Mouse (Mus musculus) left cerebral cortex, adult 18-20 months (tissue): ENCODE data around the gene Sptbn4. TPM values are rescaled to one million over a fixed set of nuclear protein-coding genes. Genes with fewer than 3 reads are reported as not detected.

Experiments
- total RNA-seq, 2 experiments: library from RNA; stranded (reverse); gene quantifications; 2 replicates each; pipeline ENCODE4 v1.2.3; 2021

Sptbn4 gene
- total RNA-seq, 2 experiments from 2014 or later, result 139 to 142 TPM

Other genes starting within 250 kb of the Sptbn4 start
- gene Itpkc, start 219.0 kb downstream of the Sptbn4 start, total RNA-seq, result 10 to 100 TPM; 11.3 to 11.7 TPM
- 10 to 100 TPM; 33.6 to 39.6 TPM for gene Coq8b, start 214.7 kb downstream of the Sptbn4 start, total RNA-seq
- gene Numbl, start 189.3 kb downstream of the Sptbn4 start, total RNA-seq, result 100 to 1,000 TPM; 108 to 128 TPM
- 10 to 100 TPM; 42.2 to 46.6 TPM for gene Ltbp4, start 110.0 kb downstream of the Sptbn4 start, total RNA-seq
- 10 to 100 TPM; 27.9 to 33.2 TPM for gene Shkbp1, start 91.7 kb downstream of the Sptbn4 start, total RNA-seq
- not detected for gene Gm20479, start 90.3 kb downstream of the Sptbn4 start, total RNA-seq
- gene Blvrb, start 292 bp upstream of the Sptbn4 start, total RNA-seq, result 10 to 100 TPM; 20.8 to 21.3 TPM
- gene Sertad3, start 26.1 kb upstream of the Sptbn4 start, total RNA-seq, result 1 to 10 TPM; 3.5 to 3.9 TPM
- 10 to 100 TPM; 15.3 to 26.9 TPM for gene Sertad1, start 39.2 kb upstream of the Sptbn4 start, total RNA-seq
- gene Prx, start 51.6 kb upstream of the Sptbn4 start, total RNA-seq, result under 1 TPM; 0.23 to 0.33 TPM
- under 1 TPM in 1 of 2 experiments, not detected in 1; 0.14 TPM for gene Hipk4, start 75.6 kb upstream of the Sptbn4 start, total RNA-seq
- 100 to 1,000 TPM; 750 TPM for gene Pld3, start 105.5 kb upstream of the Sptbn4 start, total RNA-seq
- 10 to 100 TPM; 30.5 to 33.0 TPM for gene 2310022A10Rik, start 105.5 kb upstream of the Sptbn4 start, total RNA-seq
- 100 to 1,000 TPM; 103 to 113 TPM for gene Akt2, start 143.9 kb upstream of the Sptbn4 start, total RNA-seq
- gene Ttc9b, start 206.2 kb upstream of the Sptbn4 start, total RNA-seq, result 10 to 100 TPM; 88.9 to 93.4 TPM
- 100 to 1,000 TPM; 192 to 197 TPM for gene Map3k10, start 226.9 kb upstream of the Sptbn4 start, total RNA-seq
- gene Zfp607b, start 241.7 kb upstream of the Sptbn4 start, total RNA-seq, result 10 to 100 TPM; 10.9 to 11.1 TPM